In genomic region chr12:111756082-111756697, GRCm38 (mm10) we compare ENCODE assay signal across 10 mouse cellular contexts.
"Had no signal": no experiment of that assay in that cellular context is flagged by ENCODE, and none has a peak within 500 bp of the region (broad histone marks: within the 10 kb centered on the region; RNA-seq: fewer than 3 reads in every experiment).

No protein-coding gene starts in this region.

- H3K27ac ChIP-seq: kidney, embryonic 15.5 days; limb, embryonic 12.5 days; midbrain, embryonic 10.5 days; neural tube, embryonic 12.5 days; stomach, postnatal 0 days had no signal

- H3K27me3 ChIP-seq: kidney, embryonic 15.5 days; limb, embryonic 12.5 days; neural tube, embryonic 12.5 days had no signal

- H3K9me3 ChIP-seq: kidney, embryonic 15.5 days; limb, embryonic 12.5 days; midbrain, embryonic 10.5 days; neural tube, embryonic 12.5 days had no signal

- H3K36me3 ChIP-seq: kidney, embryonic 15.5 days; limb, embryonic 12.5 days; midbrain, embryonic 10.5 days; neural tube, embryonic 12.5 days had no signal

- DNase-seq: kidney, adult 2 months; kidney, postnatal 14 days; layer of hippocampus, postnatal 36 days; midbrain, embryonic 14.5 days; thymus, postnatal 14 days had no signal

- H3K4me3 ChIP-seq: kidney, embryonic 15.5 days; limb, embryonic 12.5 days; midbrain, embryonic 10.5 days; neural tube, embryonic 12.5 days had no signal
